26 mouse cellular contexts compared by ENCODE assay signal in genomic region chr15:84156158-84156557, GRCm38 (mm10). TPM values are rescaled to one million over a fixed set of nuclear protein-coding genes. Genes with fewer than 3 reads are reported as not detected.
"Had no signal": no experiment of that assay in that cellular context is flagged by ENCODE, and none has a peak within 500 bp of the region (broad histone marks: within the 10 kb centered on the region; RNA-seq: fewer than 3 reads in every experiment).

No protein-coding gene starts in this region.

- H3K9me3 ChIP-seq: midbrain, embryonic 12.5 days; neural tube, embryonic 13.5 days; neural tube, embryonic 15.5 days had no signal

- H3K27ac ChIP-seq: midbrain, embryonic 10.5 days; midbrain, embryonic 12.5 days; neural tube, embryonic 13.5 days; neural tube, embryonic 15.5 days had no signal

- H3K36me3 ChIP-seq: midbrain, embryonic 10.5 days; midbrain, embryonic 12.5 days; neural tube, embryonic 13.5 days; neural tube, embryonic 15.5 days had no signal

- H3K27me3 ChIP-seq: midbrain, embryonic 12.5 days; neural tube, embryonic 13.5 days; neural tube, embryonic 15.5 days had no signal

- H3K4me1 ChIP-seq: midbrain, embryonic 10.5 days; midbrain, embryonic 12.5 days; neural tube, embryonic 13.5 days; neural tube, embryonic 15.5 days had no signal

- H3K4me3 ChIP-seq: midbrain, embryonic 10.5 days; midbrain, embryonic 12.5 days; myocyte; neural tube, embryonic 13.5 days; neural tube, embryonic 15.5 days had no signal

- H3K4me2 ChIP-seq: lung, embryonic 14.5 days; midbrain, embryonic 12.5 days; neural tube, embryonic 13.5 days; neural tube, embryonic 15.5 days had no signal

- DNase-seq: lung, adult 18-20 months; lung, embryonic 14.5 days; lung, postnatal 10 days; lung, postnatal 4 days; midbrain, embryonic 14.5 days; retina, postnatal 1 day; right cerebral cortex, adult 18-20 months; right cerebral cortex, postnatal 25 days; right cerebral cortex, postnatal 4 days; spleen, adult 18-20 months; thymus, adult 18-20 months; thymus, postnatal 14 days; thymus, postnatal 36 days had no signal

- ATAC-seq: midbrain, embryonic 16.5 days had no signal

- H3K9ac ChIP-seq: lung, embryonic 14.5 days; midbrain, embryonic 12.5 days; neural tube, embryonic 13.5 days; neural tube, embryonic 15.5 days had no signal

RNA-seq across cellular contexts. Expression of gene Pnpla3, which starts 11.5 kb away (rescaled TPM):
- total RNA-seq: megakaryocyte, adult 5-6 weeks; megakaryocyte-erythroid progenitor cell, adult 5-6 weeks had no signal
- polyA plus RNA-seq: lung, embryonic 16.5 days had no signal

RNA-seq across cellular contexts. Expression of gene Pnpla5, which starts 33.2 kb away (rescaled TPM):
- total RNA-seq: megakaryocyte, adult 5-6 weeks; megakaryocyte-erythroid progenitor cell, adult 5-6 weeks had no signal
- polyA plus RNA-seq: lung, embryonic 14.5 days; lung, embryonic 16.5 days; midbrain, embryonic 10.5 days; midbrain, embryonic 12.5 days; midbrain, embryonic 14.5 days; midbrain, embryonic 16.5 days; myocyte; neural tube, embryonic 11.5 days; neural tube, embryonic 13.5 days; neural tube, embryonic 15.5 days; small intestine, adult 2 months; stomach, embryonic 14.5 days; stomach, embryonic 16.5 days had no signal

RNA-seq across cellular contexts. Expression of gene Sult4a1, which starts 50.6 kb away (rescaled TPM):
- total RNA-seq: megakaryocyte, adult 5-6 weeks; megakaryocyte-erythroid progenitor cell, adult 5-6 weeks had no signal
- polyA plus RNA-seq: myocyte had no signal
